Mouse (Mus musculus) regulatory T cell (primary cell): ENCODE measurements around the gene Shld1.

Experiments used
- in situ Hi-C: fragments of 300-600 bp; cut with MboI, MseI; formaldehyde crosslinking; loops from one replicate; pipeline ENCODE4 v1.15.1; 2025; ENCODE audit warnings: high pct_unique_total_duplicates

Shld1 gene

GRCm38 (mm10) chr2:132691731-132692130 is 5.0 kb downstream of the Shld1 start:
- in situ Hi-C loops = loop anchor here (25.0 kb wide), 2 partner anchors 679 to 854 kb away; no protein-coding TSS in a partner anchor

DNA sequence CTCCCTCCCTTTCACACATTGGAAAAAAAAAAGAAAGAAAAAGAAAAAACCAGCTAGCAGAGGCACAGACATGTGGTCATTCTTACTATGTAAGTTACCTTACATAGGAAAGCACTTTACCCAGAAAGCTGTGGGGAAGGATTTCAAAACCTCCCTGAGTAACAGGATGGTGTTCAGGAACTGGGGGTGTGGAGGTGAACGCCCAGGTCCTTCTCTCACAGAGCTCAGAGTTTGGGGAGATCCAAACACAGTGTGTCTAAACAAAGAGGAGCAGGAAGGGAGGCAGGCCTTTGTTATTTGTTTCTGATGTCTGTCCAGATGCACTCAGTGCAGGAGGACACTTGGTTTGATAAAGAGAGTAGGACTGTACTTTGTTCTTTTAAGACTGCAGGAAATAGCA is 5.6 kb downstream of the Shld1 start:
- in situ Hi-C loops = loop anchor here (25.0 kb wide), 2 partner anchors 680 to 855 kb away; no protein-coding TSS in a partner anchor

- in situ Hi-C loops = loop anchor here (25.0 kb wide), 2 partner anchors 682 to 857 kb away; no protein-coding TSS in a partner anchor
Observed at GRCm38 (mm10) chr2:132693980-132694379, 7.2 kb downstream of the Shld1 start.

DNA sequence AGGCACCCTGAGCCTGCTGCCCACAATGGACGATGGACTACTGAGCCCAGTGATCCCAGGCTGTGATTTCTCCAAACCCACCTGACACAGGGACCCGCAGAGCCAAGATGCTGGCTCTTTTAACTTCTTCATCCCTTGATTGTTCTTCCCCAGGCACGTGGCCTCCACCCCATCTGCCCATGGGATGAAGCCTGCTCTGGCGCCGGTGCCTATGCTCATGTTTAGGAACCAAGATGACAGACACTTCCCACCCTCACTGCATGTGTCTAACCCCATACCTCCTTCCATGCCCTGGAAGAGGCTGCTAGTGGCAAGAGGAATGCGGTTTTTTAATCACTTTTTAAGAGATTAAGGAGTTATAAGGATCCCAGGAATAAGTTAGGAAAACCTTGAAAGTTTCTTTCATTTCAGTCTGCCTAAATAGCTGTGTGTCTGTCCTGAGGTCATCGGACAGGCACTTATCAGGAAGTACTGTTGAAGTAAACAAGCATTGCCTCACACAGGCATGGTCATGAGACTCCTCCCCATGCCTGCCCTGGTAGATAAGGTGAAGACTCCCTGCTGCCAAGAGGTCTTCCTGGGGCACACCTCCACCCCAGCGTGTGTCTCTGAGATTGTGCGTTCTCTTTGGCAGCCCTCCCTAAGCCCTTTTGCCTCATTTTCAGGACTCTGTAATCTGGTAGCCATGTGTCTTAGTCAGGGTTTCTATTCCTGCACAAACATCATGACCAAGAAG is 8.8 kb downstream of the Shld1 start:
- in situ Hi-C loops = loop anchor here (25.0 kb wide), 2 partner anchors 683 to 858 kb away; no protein-coding TSS in a partner anchor

DNA sequence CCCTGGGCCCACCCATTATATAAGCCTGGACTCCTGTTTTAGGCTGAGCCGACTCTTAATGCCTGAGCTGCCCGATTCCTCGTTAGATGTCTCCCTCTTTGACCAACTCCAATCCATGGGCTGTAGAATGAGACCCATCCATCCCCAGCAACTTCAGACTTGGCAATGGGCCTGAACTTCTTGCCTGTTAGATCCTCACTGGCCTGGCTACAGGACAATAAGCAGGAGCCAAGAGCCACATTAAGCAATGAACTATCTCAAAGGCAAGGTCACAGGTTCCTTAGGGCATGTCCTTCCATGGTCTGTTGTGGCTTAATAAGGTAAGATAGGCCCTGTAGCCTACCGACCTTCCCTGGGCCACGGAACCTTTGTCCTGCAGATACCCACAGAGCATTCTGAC is 9.8 kb downstream of the Shld1 start:
- in situ Hi-C loops = loop anchor here (25.0 kb wide), 2 partner anchors 684 to 859 kb away; no protein-coding TSS in a partner anchor

DNA sequence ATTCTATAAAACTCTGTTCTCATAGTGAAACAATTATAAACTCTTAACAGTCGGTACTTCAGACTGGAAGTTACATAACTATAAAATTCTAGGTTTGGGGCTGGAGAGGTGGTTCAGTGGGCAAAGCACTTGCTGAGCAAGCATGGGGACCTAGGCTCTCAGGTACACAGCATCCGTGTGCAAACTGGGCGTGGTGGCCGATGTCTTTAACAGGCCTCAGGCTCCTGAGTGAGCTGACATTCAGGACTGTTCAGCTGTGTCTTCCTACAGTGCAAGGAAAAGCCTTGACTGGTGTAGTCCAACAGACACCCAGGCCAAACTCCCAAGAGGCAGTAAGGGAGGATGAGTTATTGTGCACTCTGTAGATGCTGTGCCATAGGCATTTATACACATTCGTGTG is 10.5 kb downstream of the Shld1 start:
- in situ Hi-C loops = loop anchor here (25.0 kb wide), 2 partner anchors 685 to 860 kb away; no protein-coding TSS in a partner anchor

DNA sequence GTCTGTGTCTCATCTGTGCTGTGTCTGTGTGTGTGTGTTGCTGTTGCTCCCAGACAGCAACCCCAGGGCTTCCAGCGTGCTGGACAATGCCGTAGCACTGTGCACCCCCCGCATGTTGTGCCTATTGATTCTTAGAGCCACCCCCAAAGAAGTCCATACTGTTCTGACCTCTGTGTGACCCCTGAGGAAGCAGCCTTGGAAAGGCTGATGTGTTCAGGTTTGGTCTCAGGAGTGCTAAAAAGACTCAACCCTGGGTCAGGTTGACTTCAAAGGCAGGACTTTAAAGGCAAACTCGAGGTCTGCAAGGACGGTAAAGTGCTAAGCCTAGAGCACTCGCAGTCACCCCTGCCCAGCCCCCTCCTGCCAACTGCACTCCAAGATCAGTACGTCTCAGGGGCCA is 11.0 kb downstream of the Shld1 start:
- in situ Hi-C loops = loop anchor here (25.0 kb wide), 2 partner anchors 685 to 860 kb away; no protein-coding TSS in a partner anchor

DNA sequence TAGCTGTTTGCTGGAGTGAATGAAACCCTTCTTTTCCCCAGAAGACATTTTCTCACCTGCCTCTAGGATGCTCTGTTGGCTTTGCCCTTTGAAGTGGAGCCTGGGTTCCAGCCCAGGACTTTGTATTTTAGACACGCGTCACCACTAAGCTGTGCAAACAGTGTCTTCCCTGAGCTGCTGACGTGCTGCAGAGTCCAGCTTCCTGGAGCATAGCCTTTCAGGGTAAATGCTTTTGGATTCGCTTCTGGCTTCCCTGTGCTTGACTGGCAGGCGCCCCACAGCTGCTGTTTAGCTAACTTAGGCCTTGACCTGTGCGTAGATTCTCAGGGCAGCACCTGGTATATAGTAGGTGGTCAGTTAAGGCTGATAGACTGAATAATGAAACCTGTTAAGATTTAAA is 11.7 kb downstream of the Shld1 start:
- in situ Hi-C loops = loop anchor here (25.0 kb wide), 2 partner anchors 686 to 861 kb away; no protein-coding TSS in a partner anchor

GRCm38 (mm10) chr2:132700921-132701320 is 14.2 kb downstream of the Shld1 start:
- in situ Hi-C loops = loop anchor here (5.0 to 25.0 kb wide), 3 partner anchors 124 to 389 kb away; no protein-coding TSS in a partner anchor

DNA sequence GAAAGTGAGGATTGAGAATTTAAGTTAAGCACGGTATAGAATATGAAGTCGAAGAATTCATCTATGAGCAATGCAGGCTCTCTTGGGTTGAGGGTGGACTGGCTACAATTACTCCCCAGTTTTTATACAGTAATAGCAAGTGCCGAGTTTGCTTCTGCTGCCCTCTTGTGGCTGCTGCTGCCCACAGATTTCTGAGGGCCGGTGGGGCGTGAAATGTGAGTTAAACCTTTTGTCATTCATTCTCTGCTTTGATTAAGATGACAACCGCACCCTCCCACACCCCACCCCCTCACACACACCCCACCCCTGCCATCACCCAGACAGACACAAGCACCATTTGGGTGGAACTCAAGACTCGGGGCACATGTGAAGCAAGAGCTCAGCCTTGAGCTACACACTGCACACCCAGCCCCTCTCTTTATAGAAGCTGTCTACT is 14.7 kb downstream of the Shld1 start:
- in situ Hi-C loops = loop anchor here (5.0 to 25.0 kb wide), 3 partner anchors 124 to 389 kb away; no protein-coding TSS in a partner anchor

DNA sequence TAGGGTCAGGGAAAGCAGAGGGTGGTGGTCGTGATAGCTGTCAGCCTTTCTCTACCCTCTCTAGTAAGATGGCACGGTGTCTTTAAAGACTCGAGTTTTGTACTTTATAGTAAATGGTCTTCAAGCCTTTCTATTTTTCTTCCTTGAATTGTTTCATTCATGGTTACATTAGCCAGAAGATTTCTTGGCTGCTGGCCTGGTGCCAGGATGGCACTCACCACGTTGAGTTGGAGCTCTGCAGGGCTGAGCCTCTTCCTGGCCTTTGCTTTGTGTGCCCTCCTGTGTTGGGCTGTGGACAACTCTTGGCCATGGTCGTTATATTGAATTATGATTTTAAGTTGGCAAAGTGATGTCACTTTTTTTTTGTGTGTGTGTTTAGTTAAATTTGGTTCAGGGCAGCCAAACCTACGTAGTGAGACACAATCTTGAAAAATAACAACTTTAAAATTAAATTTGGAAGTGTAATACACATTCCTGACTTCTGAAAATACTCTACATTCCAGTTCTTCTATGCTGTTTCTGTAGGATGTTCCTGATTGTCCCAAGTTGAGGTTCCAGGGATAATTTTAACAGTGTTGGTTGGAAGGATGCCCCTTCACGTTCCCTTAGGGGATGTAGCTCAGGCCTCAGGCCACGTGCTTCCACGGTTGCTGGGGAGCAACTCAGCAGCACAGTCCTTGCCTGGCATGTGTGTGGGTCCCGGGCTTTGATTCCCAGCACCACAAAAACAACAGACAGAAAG is 18.7 kb downstream of the Shld1 start:
- in situ Hi-C loops = loop anchor here (25.0 kb wide), 1 partner anchor 393 kb away; no protein-coding TSS in a partner anchor

- in situ Hi-C loops = loop anchor here (25.0 kb wide), 1 partner anchor 394 kb away; no protein-coding TSS in a partner anchor
Observed at GRCm38 (mm10) chr2:132706309-132706708, 19.6 kb downstream of the Shld1 start.

- in situ Hi-C loops = loop anchor here (25.0 kb wide), 1 partner anchor 398 kb away; no protein-coding TSS in a partner anchor
Observed at GRCm38 (mm10) chr2:132710488-132710887, 23.8 kb downstream of the Shld1 start.

- in situ Hi-C loops = loop anchor here (25.0 kb wide), 1 partner anchor 400 kb away; no protein-coding TSS in a partner anchor
Observed at GRCm38 (mm10) chr2:132712061-132712460, 25.3 kb downstream of the Shld1 start.

- in situ Hi-C loops = loop anchor here (25.0 kb wide), 1 partner anchor 402 kb away; no protein-coding TSS in a partner anchor
Observed at GRCm38 (mm10) chr2:132714522-132714921, 27.8 kb downstream of the Shld1 start.

GRCm38 (mm10) chr2:132714946-132715345 is 28.2 kb downstream of the Shld1 start:
- in situ Hi-C loops = loop anchor here (25.0 kb wide), 1 partner anchor 403 kb away; no protein-coding TSS in a partner anchor

GRCm38 (mm10) chr2:132715421-132716070 is 28.8 kb downstream of the Shld1 start:
- in situ Hi-C loops = loop anchor here (25.0 kb wide), 1 partner anchor 403 kb away; no protein-coding TSS in a partner anchor

DNA sequence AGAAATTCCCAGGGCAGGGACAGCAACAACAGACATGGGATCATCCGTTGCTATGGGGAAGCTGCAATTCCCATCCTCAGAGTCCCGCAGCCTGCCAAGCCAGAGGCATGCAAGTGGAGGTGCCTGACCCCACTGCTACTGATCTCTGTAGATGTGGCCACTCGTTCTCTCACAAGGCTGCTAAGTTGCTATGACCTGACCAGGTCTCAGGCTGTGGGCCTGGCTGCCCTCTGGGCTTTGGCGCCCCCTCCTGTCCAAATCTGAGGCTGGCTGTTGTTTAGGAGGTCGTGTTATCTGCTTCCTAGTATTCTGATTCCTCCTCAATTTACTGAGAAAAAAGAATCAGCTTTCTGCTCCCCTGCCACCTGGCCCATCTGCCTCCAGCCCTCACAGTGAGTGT is 29.4 kb downstream of the Shld1 start:
- in situ Hi-C loops = loop anchor here (25.0 kb wide), 1 partner anchor 404 kb away; no protein-coding TSS in a partner anchor

GRCm38 (mm10) chr2:132716901-132717536 is 30.3 kb downstream of the Shld1 start:
- in situ Hi-C loops = loop anchor here (25.0 kb wide), 1 partner anchor 405 kb away; no protein-coding TSS in a partner anchor

DNA sequence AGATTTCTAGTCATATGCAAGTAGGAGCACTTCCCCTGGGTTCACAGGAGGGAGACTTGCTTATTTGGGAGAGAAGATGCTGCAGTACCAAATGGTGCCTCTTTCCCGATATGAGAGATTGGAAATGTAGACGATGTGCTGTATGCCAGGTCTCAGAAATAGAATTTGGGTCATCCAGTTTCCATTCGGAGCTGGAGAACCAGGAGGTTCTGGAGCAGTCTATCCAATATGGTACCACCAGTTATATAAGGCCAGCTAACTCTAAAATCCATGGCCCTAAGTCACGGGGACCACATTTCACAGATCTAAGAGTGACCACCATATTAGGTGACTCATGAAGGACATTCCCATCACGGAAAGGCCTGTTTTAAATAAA is 30.8 kb downstream of the Shld1 start:
- in situ Hi-C loops = loop anchor here (25.0 kb wide), 1 partner anchor 405 kb away; no protein-coding TSS in a partner anchor
